Mouse (Mus musculus) heart, embryonic 13.5 days (tissue): ENCODE measurements around the gene Acaca. TPM values are rescaled to one million over a fixed set of nuclear protein-coding genes. Genes with fewer than 3 reads are reported as not detected.
"Not testable (repeated sequence)": the region's sequence is repeated elsewhere in the genome, so short reads cannot be mapped to it uniquely, and the experiment has no call there.

ENCODE experiments used
- ATAC-seq: fragments of 200-750 bp; cut with Nextera tagmentation; 2 replicates; pipeline ENCODE4 v1.8.0; 2017; ENCODE audit warnings: moderate TSS enrichment; ENCODE audit not compliant: insufficient number of reproducible peaks, low FRiP score, low TSS enrichment; ENCODE audit errors: extremely low read depth
- H3K27ac ChIP-seq: fragments of 300-500 bp; sonication (generic); replicated peaks from 2 replicates; pipeline ENCODE4 v1.5.1; 2015; ENCODE audit warnings: moderate library complexity, mild to moderate bottlenecking, inconsistent platforms
- H3K27me3 ChIP-seq: fragments of 300-500 bp; sonication (generic); replicated peaks from 2 replicates; pipeline ENCODE4 v1.6.1; 2015; ENCODE audit warnings: mild to moderate bottlenecking, inconsistent platforms
- H3K36me3 ChIP-seq: fragments of 300-500 bp; sonication (generic); 2 replicates; pipeline ENCODE4 v1.6.1; 2015; ENCODE audit warnings: mild to moderate bottlenecking, inconsistent platforms
- H3K4me1 ChIP-seq: fragments of 300-500 bp; sonication (generic); 2 replicates; pipeline ENCODE4 v1.6.1; 2015; ENCODE audit warnings: inconsistent platforms
- H3K4me2 ChIP-seq: fragments of 300-500 bp; sonication (generic); 2 replicates; pipeline ENCODE4 v1.6.1; 2015; ENCODE audit warnings: inconsistent platforms, mild to moderate bottlenecking, moderate library complexity
- H3K4me3 ChIP-seq: fragments of 300-500 bp; sonication (generic); 2 replicates; pipeline ENCODE4 v1.5.1; 2015; ENCODE audit warnings: moderate library complexity, mild to moderate bottlenecking, inconsistent platforms
- H3K9ac ChIP-seq: fragments of 300-500 bp; sonication (generic); 2 replicates; pipeline ENCODE4 v1.6.1; 2015; ENCODE audit warnings: inconsistent platforms, mild to moderate bottlenecking, moderate library complexity
- H3K9me3 ChIP-seq: fragments of 300-500 bp; sonication (generic); 2 replicates; pipeline ENCODE4 v1.6.1; 2016; ENCODE audit warnings: inconsistent platforms
- WGBS: fragments of 180-500 bp; shearing (Covaris S2); methylation state at CpG from one replicate; pipeline ENCODE4 v1.1.7; 2015; ENCODE audit warnings: mixed read lengths; 5-methylcytosine and 5-hydroxymethylcytosine counted together
- polyA plus RNA-seq: library from polyadenylated mRNA; unstranded; fragments of >200 nt; fragmentation: Nextera tagmentation; extraction: Ambion mirVana; gene quantifications from 2 replicates; pipeline ENCODE4 v1.2.1, GENCODE M21; 2015

Gene Acaca
- polyA plus RNA-seq, 1 experiment from 2014 or later: 6.6 TPM

DNA sequence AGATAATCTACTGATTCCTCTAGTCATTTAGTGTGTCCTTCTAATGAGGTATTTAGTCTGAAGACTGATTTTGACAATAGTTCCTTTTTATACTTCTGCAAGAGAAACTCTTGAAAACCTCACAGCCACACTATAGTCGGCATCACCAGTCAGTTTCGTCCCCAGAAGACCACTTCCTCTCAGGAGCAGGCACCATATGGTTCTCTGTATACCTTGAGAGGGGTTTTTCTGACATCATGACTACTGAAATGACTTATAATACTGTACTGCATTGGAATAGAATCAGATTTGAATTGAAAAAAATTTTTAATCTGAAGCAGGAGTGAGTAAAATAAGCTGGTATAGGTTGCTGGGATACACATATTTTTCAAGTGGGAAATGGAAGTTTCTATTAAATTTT is 239.4 kb downstream of the Acaca start:
- ATAC-seq: no peak
- Histone ChIP-seq H3K36me3 (peaks cover 40% of the 10 kb centered on the region), H3K4me1 (no peaks in the 10 kb centered on the region), H3K27ac (no peak overlapping the region), H3K27me3 (no peaks in the 10 kb centered on the region), H3K9me3 (no peaks in the 10 kb centered on the region), H3K4me3 (no peak overlapping the region), H3K4me2 (no peak overlapping the region), H3K9ac (no peak overlapping the region)
- WGBS: 66% methylated on average over 2 of the region's 2 CpGs

DNA sequence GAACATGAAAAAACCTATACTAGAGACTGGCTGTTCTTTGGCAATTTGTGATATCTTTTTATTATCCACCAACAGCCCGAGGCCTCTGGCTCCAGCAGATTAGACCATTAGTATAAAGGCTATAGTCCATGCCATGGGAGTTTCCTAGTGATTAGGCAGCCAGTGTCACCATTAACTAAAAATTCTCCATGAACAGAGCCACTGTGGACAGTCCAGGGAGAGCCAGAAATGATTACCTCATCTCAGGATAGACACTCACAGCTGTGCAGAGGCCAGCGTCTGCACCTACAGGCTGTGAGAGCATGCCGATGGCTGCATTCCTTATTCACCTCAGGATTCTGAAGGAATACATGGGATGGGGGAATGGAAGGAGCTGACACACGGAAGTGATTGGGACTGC is 243.7 kb downstream of the Acaca start:
- ATAC-seq: no peak
- WGBS: 74% methylated on average over 4 of the region's 4 CpGs
- Histone ChIP-seq H3K36me3 (peaks cover 26% of the 10 kb centered on the region), H3K27ac (no peak overlapping the region), H3K27me3 (no peaks in the 10 kb centered on the region), H3K4me1 (no peaks in the 10 kb centered on the region), H3K4me2 (no peak overlapping the region), H3K9me3 (no peaks in the 10 kb centered on the region), H3K9ac (no peak overlapping the region), H3K4me3 (no peak overlapping the region)

DNA sequence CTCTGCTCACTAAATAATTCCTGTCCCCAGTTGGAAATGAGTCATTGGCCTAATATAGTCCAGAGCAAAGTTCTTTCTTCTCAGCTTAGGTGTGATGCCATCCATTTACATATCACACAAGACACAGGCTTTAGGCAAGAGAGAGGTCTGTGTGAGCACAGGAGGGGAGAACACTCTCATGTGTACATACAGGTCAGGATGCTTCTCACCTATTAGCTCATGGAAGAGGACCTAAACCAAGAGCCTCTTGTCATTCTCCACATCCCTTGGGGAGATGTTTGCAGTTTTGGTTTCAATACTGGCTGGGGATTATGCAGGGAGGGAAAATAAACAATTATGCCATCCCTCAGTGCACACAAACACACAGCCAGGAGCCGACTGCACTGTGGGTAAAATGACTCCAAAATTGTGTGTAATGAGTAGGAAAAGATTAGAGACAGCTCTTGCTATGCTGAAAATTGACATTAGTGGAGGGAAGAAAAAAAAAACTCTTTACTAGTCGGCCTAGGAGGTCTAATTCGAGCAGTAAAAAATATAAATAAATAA is 246.6 kb downstream of the Acaca start:
- ATAC-seq: no peak
- Histone ChIP-seq H3K4me3 (no peak overlapping the region), H3K27me3 (no peaks in the 10 kb centered on the region), H3K4me1 (no peaks in the 10 kb centered on the region), H3K4me2 (no peak overlapping the region), H3K9me3 (no peaks in the 10 kb centered on the region), H3K27ac (no peak overlapping the region), H3K9ac (no peak overlapping the region), H3K36me3 (peaks cover 26% of the 10 kb centered on the region)
- 66% methylated on average over 3 of the region's 3 CpGs for WGBS

DNA sequence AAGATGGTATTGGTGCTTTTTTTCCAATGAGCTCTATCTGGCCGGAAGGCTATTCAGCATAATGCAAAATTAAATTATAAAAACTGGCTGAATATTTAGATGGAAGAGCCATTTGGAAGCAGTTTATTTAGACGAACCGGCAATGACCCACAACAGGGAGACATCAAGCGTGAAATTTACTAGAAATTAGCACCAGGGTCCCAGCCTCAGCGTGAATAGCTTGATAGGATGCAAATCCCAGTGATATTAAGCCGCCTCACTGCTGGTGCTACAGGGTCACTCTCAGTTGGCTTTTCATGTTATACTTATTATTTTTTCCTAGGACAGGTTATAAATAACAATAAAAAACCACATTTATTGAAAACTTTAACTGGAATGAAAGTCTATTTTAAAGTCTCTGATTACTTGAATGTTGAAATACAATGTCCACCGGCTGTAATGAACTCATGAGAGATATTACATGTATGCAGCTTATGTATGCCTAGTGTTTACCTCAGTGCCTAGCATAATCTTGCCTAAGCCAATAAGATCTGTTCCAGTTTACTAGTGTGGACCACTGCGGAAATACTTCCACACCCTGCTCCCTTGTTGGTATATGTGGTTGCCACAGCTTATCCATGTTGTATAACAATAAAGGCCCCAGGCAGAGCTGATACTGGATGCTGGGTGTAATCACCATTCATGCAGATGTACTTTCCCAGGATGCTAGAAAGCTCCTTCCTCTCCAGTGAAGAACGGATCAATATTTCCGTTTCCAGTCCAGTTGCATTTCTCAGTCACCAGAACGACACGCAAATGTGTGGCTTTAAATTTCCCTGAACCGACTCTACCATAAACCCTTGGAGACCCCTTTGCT is 247.3 kb downstream of the Acaca start:
- Histone ChIP-seq H3K27ac (no peak overlapping the region), H3K4me1 (no peaks in the 10 kb centered on the region), H3K9me3 (no peaks in the 10 kb centered on the region), H3K36me3 (peaks cover 29% of the 10 kb centered on the region), H3K27me3 (no peaks in the 10 kb centered on the region), H3K9ac (no peak overlapping the region), H3K4me3 (no peak overlapping the region), H3K4me2 (no peak overlapping the region)
- ATAC-seq: no peak
- WGBS: 88% methylated on average over 13 of the region's 13 CpGs

DNA sequence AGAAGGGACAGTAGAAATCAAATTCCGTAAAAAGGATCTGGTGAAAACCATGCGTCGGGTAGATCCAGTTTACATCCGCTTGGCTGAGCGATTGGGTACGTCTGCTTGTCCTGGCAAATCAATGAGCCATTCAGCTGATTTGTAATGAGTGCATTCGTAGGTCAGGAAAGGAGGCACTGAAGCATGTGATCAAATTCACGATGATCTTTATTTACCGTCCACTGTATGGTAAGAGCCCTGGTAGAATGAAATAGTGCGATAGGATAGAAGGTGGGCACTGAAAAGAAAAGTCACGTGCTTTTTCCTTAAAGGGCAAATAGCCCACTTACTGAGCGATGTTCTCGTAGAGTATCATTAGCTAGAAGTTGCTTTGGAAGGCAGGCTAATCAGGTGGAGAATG is 253.0 kb downstream of the Acaca start:
- no peak overlapping the region for H3K4me2 ChIP-seq

DNA sequence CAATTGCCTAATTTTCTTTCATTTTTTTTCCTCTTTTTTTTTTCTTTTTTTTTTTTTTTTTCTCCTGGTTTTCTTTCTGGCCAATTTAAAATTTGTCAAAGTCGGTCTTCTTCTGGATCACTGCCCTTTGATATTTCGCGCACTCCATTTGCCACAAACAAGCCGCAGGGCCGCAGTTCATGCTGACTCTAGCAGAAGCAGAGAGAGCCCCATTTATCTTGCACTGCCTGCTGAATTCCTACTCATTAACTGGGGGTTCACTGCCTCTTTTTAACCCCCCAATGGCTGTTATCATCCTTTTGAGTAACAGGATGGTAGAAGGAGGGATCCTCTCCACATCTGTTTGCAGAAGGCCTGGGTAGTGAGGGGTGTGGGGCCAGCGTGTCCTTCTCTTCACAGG is 254.4 kb downstream of the Acaca start:
- 89% methylated on average over 6 of the region's 6 CpGs for WGBS
- H3K4me1 ChIP-seq: peaks cover 12% of the 10 kb centered on the region
- H3K36me3 ChIP-seq: peaks cover 31% of the 10 kb centered on the region
- no peaks in the 10 kb centered on the region for H3K27me3 ChIP-seq
- no peak overlapping the region for H3K27ac ChIP-seq
- H3K4me3 ChIP-seq: no peak overlapping the region
- no peak overlapping the region for H3K4me2 ChIP-seq
- no peaks in the 10 kb centered on the region for H3K9me3 ChIP-seq
- no peak for ATAC-seq
- no peak overlapping the region for H3K9ac ChIP-seq

More for the DNA sequence above, 253.0 kb downstream of the Acaca start:
- Histone ChIP-seq H3K9me3 (no peaks in the 10 kb centered on the region), H3K36me3 (peaks cover 31% of the 10 kb centered on the region), H3K4me1 (no peaks in the 10 kb centered on the region), H3K27ac (no peak overlapping the region), H3K9ac (no peak overlapping the region), H3K27me3 (no peaks in the 10 kb centered on the region), H3K4me3 (no peak overlapping the region)
- ATAC-seq: no peak
- WGBS: 88% methylated on average over 13 of the region's 13 CpGs

DNA sequence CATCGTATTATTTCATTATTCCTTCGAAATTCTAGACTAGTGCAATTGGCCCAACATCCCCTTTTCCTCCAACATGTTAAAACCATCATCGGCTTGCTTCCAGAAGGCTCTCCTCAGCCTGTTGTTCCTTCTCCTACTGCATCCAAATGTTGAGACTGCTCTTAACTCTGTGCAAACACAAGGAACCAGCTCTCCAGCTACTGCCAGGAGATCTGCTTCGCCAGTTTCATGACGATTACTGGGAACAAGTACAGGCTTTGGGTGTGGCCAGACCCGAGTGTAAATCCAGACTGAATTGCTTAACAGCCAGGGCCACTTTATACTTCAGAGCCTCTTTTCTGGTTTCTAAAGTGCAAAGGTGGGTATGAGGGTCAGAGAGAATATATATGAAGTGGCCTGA is 259.9 kb downstream of the Acaca start:
- Histone ChIP-seq H3K9ac (no peak overlapping the region), H3K27ac (no peak overlapping the region), H3K4me2 (no peak overlapping the region), H3K4me3 (no peak overlapping the region), H3K4me1 (peaks cover 39% of the 10 kb centered on the region), H3K27me3 (no peaks in the 10 kb centered on the region), H3K36me3 (peaks cover 19% of the 10 kb centered on the region), H3K9me3 (no peaks in the 10 kb centered on the region)
- ATAC-seq: no peak
- WGBS: 64% methylated on average over 6 of the region's 6 CpGs

DNA sequence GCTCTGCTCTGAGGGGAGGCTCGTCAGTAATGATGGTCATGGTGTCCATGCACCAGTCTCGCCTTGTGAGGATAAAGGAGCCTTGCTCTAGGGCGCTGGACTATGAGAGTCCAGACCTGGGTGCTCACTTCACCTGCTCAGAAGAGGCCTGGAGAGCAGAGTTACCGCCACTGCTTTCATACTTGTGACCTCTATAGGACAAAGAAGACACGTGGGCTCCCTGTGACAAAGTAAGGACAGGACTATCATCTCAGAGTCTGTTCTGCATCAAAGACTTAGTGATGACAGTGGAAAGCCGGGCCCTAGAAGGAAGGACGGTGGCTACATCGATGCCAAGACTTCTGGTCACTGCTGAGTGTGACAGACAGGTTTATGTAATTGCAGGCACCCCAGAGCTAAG is 261.7 kb downstream of the Acaca start:
- no peak overlapping the region for H3K4me2 ChIP-seq
- no peak overlapping the region for H3K9ac ChIP-seq
- no peaks in the 10 kb centered on the region for H3K9me3 ChIP-seq
- ATAC-seq: no peak
- H3K36me3 ChIP-seq: peaks cover 11% of the 10 kb centered on the region
- 49% methylated on average over 8 of the region's 8 CpGs for WGBS
- peaks cover 46% of the 10 kb centered on the region for H3K4me1 ChIP-seq
- no peak overlapping the region for H3K4me3 ChIP-seq
- no peak overlapping the region for H3K27ac ChIP-seq
- H3K27me3 ChIP-seq: no peaks in the 10 kb centered on the region

DNA sequence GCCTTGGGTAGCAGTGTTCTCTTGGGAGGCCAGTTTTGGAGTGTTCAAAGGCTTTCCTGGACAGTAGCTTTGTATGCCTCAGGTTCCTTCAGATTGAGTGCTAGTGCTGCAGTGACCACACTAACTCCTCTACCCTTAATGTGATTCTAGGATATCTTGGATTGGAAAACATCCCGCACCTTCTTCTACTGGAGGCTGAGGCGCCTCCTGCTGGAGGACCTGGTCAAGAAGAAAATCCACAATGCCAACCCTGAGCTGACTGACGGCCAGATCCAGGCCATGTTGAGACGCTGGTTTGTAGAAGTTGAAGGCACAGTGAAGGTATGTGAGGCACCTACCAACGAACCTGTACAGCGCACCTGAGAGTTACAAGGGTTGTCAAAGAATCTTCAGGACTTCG is 262.6 kb downstream of the Acaca start:
- H3K4me3 ChIP-seq, H3K9ac ChIP-seq, ATAC-seq, H3K27ac ChIP-seq, H3K4me2 ChIP-seq, H3K9me3 ChIP-seq, H3K27me3 ChIP-seq: not testable (repeated sequence)
- Histone ChIP-seq H3K4me1 (peaks cover 46% of the 10 kb centered on the region), H3K36me3 (peaks cover 11% of the 10 kb centered on the region)
- 67% methylated on average over 7 of the region's 7 CpGs for WGBS

DNA sequence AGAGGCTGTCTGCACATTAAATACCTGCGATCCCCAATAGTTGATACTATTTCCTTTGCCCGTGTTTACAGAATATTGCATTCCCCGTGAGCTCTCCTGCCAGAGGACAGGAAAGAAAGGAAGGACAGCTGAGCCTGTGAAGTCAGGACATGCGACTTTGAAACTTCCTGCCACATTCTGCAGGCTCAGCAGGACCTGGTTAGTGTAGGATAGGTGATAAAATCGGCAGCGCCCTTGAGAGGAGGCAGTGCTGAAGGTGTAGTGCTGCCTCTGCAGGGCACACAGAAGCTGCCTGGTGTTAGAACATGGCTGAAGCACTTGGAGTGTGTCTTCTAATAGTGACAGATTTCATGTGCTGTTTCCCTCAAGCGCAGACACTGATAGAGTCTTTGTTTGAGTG is 264.1 kb downstream of the Acaca start:
- ATAC-seq: no peak
- H3K4me3 ChIP-seq: no peak overlapping the region

DNA sequence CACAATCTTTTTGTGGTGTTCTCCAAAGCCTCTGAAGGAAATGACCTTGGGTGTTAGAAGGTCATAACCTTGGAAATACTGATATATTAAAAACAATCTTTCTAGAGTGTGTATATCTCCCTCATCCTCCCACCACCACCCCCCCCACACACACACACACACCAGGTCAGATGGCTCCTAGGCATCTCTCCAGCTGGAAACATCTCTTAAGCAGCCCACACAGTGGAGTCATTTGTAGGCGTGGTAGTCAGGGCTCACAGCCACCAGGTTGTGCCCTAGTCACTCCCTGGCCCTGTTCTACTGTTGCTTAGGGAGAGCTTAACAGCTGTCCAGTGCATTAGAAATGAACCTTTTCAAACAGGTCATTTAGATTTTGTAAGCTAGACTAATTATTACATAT is 265.5 kb downstream of the Acaca start:
- peaks cover 26% of the 10 kb centered on the region for H3K36me3 ChIP-seq
- H3K9me3 ChIP-seq: no peaks in the 10 kb centered on the region
- H3K4me1 ChIP-seq: peaks cover 29% of the 10 kb centered on the region
- H3K9ac ChIP-seq: no peak overlapping the region
- no peak for ATAC-seq
- no peak overlapping the region for H3K27ac ChIP-seq
- H3K27me3 ChIP-seq: no peaks in the 10 kb centered on the region
- no peak overlapping the region for H3K4me3 ChIP-seq
- 69% methylated on average over 1 of the region's 1 CpGs for WGBS
- H3K4me2 ChIP-seq: no peak overlapping the region

More for the DNA sequence above, 264.1 kb downstream of the Acaca start:
- Histone ChIP-seq H3K4me1 (peaks cover 37% of the 10 kb centered on the region), H3K36me3 (peaks cover 21% of the 10 kb centered on the region), H3K9ac (no peak overlapping the region), H3K27me3 (no peaks in the 10 kb centered on the region), H3K27ac (0 out of 2 replicates have a peak overlapping the region, but pooled peaks have one; percentile 29), H3K4me2 (no peak overlapping the region), H3K9me3 (no peaks in the 10 kb centered on the region)
- 32% methylated on average over 7 of the region's 7 CpGs for WGBS

DNA sequence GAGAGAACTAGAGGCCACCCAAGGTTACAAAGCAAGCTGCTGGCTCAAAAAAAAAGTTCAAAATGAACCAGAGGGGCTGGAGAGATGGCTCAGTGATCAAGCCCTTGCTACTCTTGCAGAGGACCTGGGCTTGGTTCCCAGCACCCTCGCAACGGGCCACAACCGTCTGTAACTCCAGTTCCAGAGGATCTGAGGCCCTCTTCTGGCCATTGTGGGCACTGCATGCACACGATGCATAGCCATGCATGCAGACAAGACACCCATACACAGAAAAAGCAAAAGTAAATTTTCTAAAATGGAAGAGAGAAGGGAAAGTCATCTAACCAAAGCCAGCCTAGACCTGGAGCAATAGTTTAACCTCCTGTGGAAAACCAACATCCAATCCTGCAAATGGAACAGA is 277.3 kb downstream of the Acaca start:
- Histone ChIP-seq H3K36me3 (no peaks in the 10 kb centered on the region), H3K9ac (no peak overlapping the region), H3K27me3 (no peaks in the 10 kb centered on the region), H3K4me3 (no peak overlapping the region), H3K27ac (no peak overlapping the region), H3K9me3 (peaks cover 8% of the 10 kb centered on the region), H3K4me2 (no peak overlapping the region), H3K4me1 (peaks cover 23% of the 10 kb centered on the region)
- 89% methylated on average over 4 of the region's 4 CpGs for WGBS
- no peak for ATAC-seq
